Mouse (Mus musculus): ENCODE results near the gene Slc16a9.

Slc16a9 gene

DNA sequence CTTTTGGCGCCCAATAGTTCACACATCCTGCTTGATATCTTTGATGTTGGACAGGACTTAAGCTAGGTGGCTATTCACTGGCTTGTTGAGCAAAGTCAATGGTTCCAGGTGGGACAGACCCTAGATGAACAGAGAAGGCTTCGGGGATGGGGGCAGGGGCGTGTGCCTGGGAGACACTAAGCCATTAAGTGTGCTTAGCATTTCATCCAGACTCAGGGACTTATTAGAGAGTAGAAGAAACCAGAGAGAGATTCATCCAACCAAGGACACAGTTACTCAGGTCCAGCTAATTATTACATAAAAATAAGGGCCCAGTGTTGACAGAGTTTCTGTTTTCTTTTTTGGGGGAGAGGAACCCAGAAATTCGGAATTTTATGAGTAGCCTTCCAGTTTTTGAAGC, 5.5 kb downstream of the Slc16a9 start:
- no peak for DNase-seq (ENCODE audit: low read depth, low spot score)

DNA sequence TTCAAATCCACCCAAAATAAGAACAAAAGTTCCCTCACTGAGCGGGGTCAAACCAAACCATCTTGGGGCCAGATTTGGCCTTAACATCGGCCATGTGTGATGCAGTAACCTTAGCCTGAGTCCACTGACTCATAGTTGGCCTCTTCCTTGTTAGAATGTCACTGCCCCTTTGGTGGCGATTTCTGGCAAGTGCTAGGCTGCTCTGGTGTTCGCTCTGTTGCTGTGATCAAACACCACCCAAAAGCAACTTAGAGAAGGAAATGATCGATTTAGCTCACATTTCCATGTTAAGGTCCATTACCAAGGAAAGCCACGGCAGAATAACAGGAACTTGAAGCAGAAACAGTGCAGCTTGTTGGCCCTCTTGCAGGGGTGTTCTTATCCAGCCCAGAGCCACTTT, 5.9 kb downstream of the Slc16a9 start:
- DNase-seq (ENCODE audit: low read depth, low spot score), result no peak

DNA sequence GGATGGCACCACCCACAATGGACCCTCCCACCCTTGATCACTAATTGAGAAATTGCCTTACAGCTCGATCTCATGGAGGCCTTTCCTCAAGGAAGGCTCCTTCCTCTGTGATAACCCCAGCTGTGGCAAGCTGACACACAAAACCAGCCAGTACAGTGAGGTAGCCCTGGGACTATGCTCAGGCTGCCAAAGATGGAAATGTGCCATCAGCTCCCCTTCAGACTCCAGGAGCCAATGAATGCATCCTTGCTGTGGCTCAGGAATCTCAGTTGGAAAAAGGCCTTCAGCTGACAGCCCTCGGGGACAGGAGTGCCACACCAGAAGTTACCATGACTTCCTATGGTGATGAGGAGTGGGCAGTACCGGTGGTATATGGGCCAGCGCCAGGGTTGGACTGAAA, 9.8 kb downstream of the Slc16a9 start:
- DNase-seq (ENCODE audit: low read depth, low spot score), result no peak

DNA sequence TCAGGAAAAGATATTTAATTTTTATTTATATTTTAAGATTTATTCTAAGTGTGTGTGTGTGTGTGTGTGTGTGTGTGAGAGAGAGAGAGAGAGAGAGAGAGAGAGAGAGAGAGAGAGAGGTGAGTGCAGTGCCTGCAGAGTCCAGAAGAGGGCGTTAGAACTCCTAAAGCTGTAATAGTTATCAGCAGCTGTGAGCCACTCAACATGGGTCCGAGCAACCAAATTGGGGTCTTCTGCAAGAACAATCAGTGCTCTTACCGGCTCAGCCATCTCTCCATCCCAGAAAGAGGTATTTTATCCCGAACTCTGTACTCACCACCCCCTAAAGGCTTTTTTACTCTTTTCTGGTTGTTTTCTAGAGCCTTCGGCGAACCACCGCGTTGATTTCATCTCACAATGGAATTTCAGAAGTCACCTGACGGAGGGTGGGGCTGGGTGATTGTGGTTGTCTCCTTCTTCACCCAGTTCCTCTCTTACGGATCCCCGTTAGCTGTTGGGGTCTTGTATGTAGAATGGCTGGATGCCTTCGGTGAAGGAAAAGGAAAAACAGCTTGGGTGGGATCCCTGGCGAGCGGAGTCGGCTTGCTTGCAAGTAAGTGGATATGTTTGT, 10.8 kb downstream of the Slc16a9 start:
- no peak for DNase-seq (ENCODE audit: low read depth, low spot score)

DNA sequence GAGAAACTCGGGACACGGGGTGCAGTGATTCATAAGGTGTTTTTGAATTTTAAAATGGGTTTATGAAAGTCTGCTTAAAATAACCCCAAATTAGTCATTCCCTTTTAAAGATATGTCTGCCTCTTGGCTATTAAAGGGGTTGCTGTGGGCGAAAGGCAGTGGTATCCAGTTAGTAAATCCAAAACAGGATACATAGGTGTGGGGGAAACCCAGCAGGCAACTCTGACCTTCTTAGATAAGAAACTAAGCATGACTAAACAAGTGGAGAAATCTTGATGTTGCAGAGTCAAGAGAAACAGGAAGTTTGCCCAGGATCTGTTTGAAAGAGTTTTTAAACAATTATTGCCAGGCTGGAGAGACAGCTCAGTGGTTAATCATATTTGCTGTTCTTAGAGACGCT, 12.1 kb downstream of the Slc16a9 start:
- DNase-seq (ENCODE audit: low read depth, low spot score), result peak; percentile 13

DNA sequence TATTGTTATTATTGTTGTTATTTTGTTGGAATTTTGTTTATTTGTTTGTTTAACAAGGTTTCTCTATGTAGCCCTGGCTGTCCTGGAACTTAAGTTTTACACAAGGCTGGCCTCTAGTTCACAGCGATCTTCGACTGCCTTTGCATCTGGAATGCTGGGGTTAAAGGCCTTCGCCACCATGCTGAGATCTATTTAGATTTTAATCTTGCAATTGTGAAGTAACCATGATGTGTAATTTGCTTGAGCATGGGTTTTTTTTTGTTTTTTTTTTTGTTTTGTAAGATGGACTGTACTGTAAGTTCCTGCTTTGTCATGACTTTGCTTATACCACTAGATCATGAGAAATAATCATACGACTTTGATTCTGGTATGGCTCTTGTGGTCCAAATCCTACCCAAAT, 16.0 kb downstream of the Slc16a9 start:
- no peak for DNase-seq (ENCODE audit: low read depth, low spot score)

DNA sequence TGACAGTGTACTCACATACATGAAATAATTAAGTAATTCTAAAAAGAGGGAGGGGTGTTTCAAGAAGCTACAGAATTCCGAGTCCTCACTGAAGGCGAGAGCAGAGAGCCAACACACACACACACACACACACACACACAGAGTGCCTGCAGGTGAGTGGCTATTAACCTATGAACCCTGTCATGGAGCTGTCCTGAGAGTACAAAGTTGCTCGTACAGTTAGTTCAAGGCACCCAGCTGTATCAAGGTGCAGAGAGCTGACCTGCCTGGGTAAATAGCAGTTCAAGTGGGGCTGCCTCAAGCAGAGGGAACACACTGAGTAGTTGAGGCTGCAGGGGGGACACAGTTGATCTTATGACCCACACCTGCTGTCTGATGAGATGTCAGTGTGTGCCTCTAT, 17.2 kb downstream of the Slc16a9 start:
- DNase-seq (ENCODE audit: low read depth, low spot score), result no peak

DNA sequence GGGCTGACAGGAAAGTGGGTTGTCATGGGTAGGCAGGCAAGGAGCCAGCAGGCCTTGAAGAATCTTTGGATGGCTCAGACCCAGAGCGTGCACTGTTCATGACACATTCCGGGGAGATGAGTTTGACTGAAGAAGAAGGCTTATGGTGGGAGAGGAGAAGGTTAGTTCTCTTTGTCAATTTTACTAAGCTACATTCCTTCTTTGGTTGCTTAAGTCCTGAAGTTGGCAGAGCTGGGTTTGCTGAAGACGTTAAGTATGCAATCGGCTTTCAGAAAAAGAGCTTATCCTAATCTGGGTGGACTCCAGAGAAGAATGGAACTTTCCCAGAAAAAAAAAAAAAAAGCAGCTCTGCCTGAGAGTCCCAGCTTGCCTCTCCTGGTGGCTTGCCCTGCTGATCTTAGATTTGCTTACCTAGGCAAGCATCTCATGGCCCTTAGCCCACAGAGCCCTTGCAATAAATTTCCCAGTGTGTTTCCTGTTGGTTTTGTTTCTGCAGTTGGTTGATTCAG, 18.8 kb downstream of the Slc16a9 start:
- DNase-seq (ENCODE audit: low read depth, low spot score), result peak; percentile 31

DNA sequence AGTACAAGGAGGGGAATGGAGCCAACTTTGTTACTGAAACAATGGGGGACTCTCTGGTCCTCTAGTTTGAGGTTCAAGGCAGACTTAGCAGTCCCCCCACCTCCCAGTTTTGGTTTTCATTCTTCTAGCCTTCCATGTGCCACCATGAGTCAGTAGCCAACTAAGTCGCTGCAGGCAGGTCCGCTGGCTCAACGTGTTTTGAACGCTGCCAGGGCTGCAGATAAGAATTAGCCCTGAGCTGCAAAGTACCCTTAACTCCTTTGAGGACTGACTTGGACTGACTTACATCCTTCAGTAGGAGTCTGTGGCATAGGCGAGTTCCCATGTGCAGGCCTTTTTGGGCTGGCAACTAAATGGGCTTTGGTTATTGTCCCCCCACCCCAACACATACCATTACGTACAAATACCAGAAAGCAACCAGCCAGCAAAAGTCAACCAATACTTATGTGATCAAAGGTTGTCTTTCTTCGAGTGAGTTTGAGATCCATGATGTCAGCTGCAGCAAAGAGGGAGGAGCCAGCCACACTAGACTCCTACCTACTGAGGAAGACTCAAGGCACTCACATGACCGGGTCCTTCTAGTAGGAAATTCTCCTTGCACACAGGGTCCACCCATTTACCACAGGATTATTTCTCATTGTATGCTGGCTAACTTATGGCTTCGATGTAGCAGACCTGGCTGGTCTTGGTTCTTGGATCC, 19.6 kb downstream of the Slc16a9 start:
- DNase-seq (ENCODE audit: low read depth, low spot score), result no peak

DNA sequence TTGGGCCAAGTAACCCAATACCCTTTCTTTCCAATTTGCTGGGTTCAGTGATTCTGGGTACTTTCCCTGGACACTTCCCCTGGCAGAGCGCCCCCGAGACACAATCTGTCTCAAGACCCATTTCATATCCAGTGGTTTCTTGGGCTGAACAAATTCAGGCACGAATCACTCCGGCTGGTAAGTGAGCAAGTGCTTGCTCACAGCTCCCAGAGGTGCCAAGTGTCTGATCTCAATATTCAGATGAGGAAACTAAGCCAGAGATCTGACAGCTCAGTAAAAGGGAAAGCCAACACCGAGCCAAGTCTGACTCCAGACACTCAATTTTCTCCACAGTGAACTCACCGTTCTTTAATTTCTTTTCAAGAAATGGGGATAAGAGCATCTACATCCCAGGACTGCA, 21.6 kb downstream of the Slc16a9 start:
- DNase-seq (ENCODE audit: low read depth, low spot score), result peak; percentile 63

DNA sequence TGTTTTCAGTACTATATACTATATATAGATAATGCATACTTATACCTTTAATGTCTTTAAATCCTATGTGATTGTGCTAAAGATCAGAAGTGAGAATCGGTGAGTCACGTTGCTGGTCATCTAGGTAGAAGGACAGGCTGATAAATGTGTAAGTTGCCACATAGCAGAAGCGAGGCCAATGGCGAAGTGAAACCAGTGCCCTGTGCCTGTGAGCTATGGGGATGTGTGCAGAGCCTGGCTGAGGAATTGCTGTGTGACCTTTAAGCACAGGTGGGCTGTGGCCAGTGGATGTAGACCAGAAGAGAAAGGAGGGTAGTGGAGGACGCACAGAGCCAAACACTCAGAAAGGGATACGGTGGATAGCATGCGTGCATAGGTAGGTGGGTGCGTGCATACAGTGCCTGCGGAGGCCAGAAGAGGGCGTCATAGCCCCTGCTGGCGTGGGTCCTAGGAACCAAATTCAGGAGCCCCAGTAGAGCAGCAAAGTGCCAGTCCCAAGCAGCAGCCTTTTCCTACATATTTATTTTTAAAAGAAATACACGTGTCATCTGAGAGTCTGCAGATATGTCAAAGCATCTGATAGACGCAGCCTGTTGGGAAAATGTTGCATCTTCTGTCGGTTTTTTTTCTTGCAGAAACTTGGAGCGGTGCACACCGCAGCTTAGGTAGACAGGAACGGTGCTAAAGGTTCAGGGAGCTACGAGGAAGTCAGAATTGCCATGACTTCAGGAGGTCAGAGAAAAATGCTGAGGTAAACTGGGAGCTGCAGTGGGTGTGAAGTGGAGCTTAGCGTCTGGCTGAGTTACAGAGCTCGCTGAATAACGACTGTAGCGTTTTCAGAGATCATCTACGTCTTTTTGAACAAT, 23.9 kb downstream of the Slc16a9 start:
- DNase-seq (ENCODE audit: low read depth, low spot score), result no peak

DNA sequence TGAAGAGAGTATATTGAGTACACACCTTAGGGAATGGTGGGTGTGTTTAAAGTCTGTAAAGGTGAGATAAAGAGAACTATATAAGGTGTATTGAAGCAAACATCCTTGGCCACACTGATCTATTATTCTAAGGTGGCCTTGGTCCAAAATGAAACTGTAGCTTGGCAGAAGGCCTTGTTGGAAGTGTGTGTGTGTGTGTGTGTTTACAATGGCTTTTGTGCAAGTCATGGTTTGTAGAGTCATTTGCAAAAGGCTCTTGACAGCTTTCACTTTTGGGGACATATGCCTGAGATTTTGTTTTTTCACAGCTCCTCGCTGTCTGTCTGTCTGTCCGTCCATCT, 24.5 kb downstream of the Slc16a9 start:
- DNase-seq (ENCODE audit: low read depth, low spot score), result peak; percentile 5

DNA sequence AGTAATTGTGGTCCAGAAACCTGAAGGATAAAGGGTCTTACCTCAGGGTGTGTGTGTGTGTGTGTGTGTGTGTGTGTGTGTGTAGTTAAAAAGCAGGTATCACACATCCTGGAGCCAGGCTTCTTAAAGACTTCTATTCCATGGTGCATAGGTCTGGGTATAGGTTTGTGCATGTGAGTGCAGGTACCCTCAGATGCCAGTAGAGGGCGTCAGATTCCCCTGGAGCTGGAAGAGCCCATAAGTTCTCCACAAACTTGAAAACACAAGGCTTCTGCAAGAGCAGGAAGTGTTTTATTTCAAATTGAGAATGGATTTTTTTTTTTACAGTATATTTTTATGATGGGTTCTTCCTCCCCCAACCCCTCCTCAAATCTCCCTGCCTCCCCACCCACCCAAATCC, 31.8 kb downstream of the Slc16a9 start:
- no peak for DNase-seq (ENCODE audit: low read depth, low spot score)

DNA sequence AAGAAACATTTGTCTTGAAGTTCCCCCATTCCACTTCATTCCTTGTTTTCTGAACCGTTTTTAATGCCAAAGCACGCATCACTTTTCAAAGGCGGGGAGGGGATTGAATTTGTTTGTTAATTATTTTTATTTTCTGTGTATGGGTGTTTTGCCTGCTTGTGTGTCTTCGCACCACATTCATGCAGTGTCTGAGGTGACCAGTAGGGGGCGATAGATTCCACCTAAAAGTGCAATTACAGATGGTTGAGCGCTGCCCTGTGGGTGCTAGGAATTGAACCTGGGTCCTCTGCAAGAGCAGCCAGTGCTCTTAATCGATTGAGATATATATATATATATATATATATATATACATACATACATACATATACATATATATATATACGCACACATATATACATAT, 34.4 kb downstream of the Slc16a9 start:
- DNase-seq (ENCODE audit: low read depth, low spot score), result no peak

DNA sequence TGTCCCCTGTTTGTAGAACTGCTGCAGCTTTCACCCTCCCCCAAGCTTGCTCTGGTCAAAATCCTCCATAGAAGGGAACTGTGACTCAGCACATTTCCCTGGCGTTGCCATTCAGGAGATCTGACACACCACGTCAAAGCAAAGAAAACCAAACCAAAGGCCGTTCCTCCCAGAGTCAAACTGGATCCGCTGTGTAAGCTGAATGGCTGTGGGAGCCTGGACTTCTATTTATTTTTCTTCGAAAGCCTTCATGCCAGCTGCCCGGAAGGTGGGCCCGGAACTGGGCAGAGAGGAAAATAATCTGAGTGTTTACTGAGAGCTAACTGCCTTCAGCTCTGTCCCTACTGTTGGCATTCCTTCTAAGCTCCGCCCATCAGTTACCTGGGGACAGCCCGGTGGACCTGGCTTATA, 42.9 kb downstream of the Slc16a9 start:
- DNase-seq (ENCODE audit: low read depth, low spot score), result peak; percentile 71

DNA sequence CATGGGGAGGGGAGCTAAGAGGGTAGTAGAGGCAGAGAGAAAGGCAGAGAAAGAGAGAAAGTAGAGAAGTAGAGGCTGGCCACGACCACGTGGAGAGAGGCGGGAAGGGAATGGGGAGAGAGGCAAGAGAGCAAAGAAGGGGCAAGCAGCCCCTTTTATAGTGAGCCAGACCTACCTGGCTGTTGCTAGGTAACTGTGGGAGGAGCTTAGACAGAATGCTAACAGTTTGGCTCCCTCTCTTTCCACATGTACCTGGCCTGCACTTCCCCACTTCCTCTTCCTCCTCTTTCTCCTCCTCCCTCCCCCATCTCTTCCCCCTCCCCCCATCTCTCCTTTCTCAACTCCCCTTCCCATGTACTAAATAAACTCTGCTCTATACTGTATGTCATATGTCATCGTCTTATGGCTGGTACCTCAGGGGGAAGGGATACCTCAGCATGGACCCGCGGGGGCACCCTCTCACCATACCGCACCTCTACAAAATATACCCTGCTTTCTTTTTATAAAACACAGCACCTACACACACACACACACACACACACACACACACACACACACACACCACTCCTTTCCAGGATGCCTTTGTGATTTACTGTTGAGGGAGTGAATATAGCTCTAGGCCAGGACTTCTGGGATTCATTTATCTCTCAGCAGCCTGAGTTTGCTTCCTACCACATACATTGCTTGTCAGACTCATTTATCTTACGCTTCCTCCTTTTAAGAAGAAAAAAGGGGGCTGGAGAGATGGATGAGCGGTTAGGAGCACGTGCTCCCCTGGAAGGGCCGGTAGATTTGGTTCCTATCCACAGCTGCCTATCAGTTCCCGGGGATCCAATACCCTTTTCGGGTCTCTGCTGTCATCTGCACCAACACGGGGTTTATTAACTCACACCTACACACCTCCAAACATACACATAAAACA, 43.8 kb downstream of the Slc16a9 start:
- DNase-seq (ENCODE audit: low read depth, low spot score), result no peak

DNA sequence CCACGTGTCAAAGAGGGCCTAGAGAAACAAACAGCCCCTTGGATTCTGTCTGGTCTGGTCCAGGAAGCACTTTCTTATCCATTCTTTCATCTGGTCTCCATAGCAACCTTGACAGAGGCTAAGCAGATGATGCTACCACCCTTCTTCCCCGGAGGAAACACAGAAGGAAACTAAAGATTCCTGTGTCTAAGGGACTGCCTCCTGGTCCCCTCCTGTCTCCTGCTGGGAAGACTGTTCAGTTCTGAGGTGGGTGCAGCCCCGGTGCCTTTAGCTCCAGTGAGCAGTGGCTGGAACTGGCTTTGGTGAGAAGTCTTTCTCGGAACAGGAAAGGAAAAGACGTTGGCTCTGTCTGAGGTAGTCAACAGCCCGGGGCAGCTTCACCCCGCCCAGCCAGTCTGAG, 47.1 kb downstream of the Slc16a9 start:
- DNase-seq (ENCODE audit: low read depth, low spot score), result peak; percentile 50

DNA sequence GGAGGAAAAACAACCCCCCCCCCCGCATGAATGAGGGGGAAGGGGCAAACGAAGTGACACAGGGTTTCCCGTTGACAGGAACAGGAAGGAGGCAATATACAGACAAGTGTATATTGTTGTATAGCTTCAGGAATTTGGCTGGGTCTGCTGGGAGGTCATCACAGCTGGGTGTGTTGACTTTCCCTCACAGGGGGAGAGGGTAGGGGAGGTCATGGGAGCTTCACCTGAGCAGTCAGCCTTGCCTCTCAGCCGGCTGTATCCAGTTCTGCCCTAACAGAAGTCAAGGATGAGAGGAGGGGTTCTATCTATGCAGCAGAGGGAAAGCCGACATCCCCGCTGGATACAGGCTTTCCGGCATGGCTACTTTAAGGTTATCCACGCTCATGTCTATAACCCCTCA, 49.2 kb downstream of the Slc16a9 start:
- DNase-seq (ENCODE audit: low read depth, low spot score), result no peak

DNA sequence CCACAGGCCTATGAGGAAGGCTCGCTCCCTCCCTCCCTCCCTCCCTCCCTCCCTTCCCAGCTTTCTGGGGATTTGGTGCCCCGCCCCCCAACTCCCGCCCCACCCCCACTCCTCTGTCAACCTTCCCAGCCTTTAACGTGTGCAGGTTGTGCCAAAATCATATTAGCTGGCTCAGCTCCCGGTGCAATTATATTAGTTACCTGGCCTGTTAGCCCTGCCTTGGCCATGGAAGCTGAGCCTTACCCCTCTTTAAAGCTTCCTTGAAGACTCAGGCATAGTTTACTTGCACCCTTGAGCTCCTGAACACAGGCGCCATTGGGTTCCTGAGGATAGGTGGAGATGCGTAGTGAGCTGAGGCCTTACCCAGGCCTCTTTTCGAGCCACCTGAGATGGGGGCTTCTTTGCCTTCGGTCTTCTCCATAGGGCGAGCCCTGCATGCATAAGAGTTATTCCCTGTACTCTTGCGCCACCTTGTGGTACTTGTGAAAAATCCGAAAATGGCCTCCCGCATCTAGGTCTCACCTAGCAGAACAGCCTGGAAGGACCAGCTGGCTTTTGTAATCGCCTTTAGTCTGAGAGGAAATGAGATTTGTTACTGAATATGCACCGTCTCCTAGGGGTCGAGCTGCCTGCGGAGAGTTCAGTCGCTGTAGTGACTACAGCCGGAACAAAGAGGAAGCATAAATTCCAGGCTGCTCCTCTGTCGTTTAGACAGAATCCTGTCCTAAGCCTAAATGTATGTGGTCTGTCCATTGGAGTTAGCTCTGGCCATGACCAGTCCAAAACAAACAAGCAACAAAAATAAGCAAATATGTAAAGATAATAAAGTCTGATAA, 51.8 kb downstream of the Slc16a9 start:
- DNase-seq (ENCODE audit: low read depth, low spot score), result peak; percentile 92

DNA sequence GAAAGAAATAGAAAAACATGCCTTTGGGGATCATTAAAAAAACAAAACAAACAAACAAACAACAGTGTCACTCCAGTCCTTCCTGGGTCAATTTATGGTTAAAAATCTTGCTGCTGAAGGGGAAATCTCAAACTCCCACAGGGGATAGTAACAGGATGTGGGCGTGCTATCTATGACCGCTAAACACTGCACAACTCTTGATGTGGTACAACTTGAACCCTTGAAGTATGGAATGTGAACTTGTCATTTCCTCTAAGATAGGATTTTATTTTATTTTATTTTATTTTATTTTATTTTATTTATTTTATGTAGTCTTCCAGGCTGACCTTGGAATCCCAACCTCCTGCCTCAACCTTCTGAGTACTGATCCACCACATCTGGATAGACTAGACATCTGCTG, 54.2 kb downstream of the Slc16a9 start:
- no peak for DNase-seq (ENCODE audit: low read depth, low spot score)

DNA sequence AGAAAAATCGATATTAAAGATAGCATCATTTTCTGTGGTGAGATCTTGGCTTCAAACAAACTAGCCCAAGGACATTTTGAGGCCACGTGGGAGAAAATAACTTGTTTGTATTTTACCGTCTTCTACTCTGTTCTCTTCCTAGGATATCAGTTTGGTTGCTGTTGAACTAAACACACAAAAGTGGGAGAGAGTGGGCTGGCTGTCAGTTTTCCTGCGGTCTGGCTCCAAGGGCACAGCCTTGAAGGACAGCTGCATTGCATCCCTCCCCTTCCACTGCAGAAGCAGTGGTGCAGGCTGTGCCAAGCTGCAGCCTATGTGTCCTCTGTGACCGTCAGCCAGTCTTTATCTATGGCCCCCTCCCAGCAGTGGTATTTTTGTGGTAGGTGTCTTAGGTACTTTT, 54.8 kb downstream of the Slc16a9 start:
- DNase-seq (ENCODE audit: low read depth, low spot score), result no peak
